9 mouse cellular contexts compared by ENCODE assay signal in genomic region chr2:30646833-30647232, GRCm38 (mm10). TPM values are rescaled to one million over a fixed set of nuclear protein-coding genes. Genes with fewer than 3 reads are reported as not detected.
A peak's percentile ranks its signal among the peaks of the same experiment; 100 is the strongest.
DNase-seq lines count a peak whose midpoint lies in the region; ATAC-seq and TF ChIP-seq lines count a peak whose summit lies in the region.
"Had no signal": no experiment of that assay in that cellular context is flagged by ENCODE, and none has a peak within 500 bp of the region (broad histone marks: within the 10 kb centered on the region; RNA-seq: fewer than 3 reads in every experiment).

No protein-coding gene starts in this region.

- ATAC-seq in cerebellum, adult (ENCODE audit: insufficient number of reproducible peaks, low FRiP score, low TSS enrichment): no peak
- peak; percentile 8; the same call in 1 of the 2 replicates for ATAC-seq in limb, embryonic 11.5 days (ENCODE audit: insufficient number of reproducible peaks, low FRiP score, low TSS enrichment, low read depth)

- H3K27me3 ChIP-seq in limb, embryonic 11.5 days (ENCODE audit: control insufficient read depth, insufficient read depth, low read length): no peaks in the 10 kb centered on the region

- TF ChIP-seq POLR2A in cortical plate, adult 2 months (IDR thresholded peaks at IDR 0.05; ENCODE audit: extremely low read depth, insufficient read depth, low read length): no peak

- peak; percentile 24 for DNase-seq in cerebellum, adult 8-10 months
- peak; percentile 57 to 65 for DNase-seq in gastrocnemius, postnatal 36 days
- peak; percentile 62 for DNase-seq in kidney, adult 18-20 months
- DNase-seq in limb, embryonic 11.5 days (ENCODE audit: low spot score): no peak
- DNase-seq in ovary, postnatal 14 days (ENCODE audit: low spot score): peak; percentile 63
- no peak for DNase-seq in natural killer cell, adult 2 months (ENCODE audit: low spot score in 2 of 2)

- no peak overlapping the region for H3K4me3 ChIP-seq in cortical plate, adult 2 months (ENCODE audit: insufficient read depth, low read length)
- no peak overlapping the region for H3K4me3 ChIP-seq in limb, embryonic 11.5 days (ENCODE audit: low read depth, low read length)

- WGBS in limb, embryonic 11.5 days: 37% methylated on average over 5 of the region's 5 CpGs

- H3K9me3 ChIP-seq in limb, embryonic 11.5 days (ENCODE audit: control insufficient read depth, low read length): no peaks in the 10 kb centered on the region

- no peak for TF ChIP-seq CTCF in cortical plate, adult 2 months (IDR thresholded peaks at IDR 0.05; ENCODE audit: extremely low read depth, insufficient read depth, low read length)

- peak overlapping the region; percentile 90 for H3K27ac ChIP-seq in cortical plate, adult 2 months (ENCODE audit: insufficient read depth, low read length)
- H3K27ac ChIP-seq in limb, embryonic 11.5 days (replicated peaks; ENCODE audit: low read depth, low read length): peak overlapping the region; percentile 70
- H3K27ac ChIP-seq: macrophage had no signal

- peak overlapping the region; percentile 37 for H3K9ac ChIP-seq in limb, embryonic 11.5 days (ENCODE audit: low read length)

- H3K36me3 ChIP-seq in limb, embryonic 11.5 days (ENCODE audit: control insufficient read depth, insufficient read depth, low read length): no peaks in the 10 kb centered on the region

- peak overlapping the region; percentile 25 for H3K4me2 ChIP-seq in limb, embryonic 11.5 days (ENCODE audit: low read depth, severe bottlenecking)

- peaks cover 13% of the 10 kb centered on the region for H3K4me1 ChIP-seq in cortical plate, adult 2 months (ENCODE audit: control insufficient read depth, insufficient read depth, low read length)
- peaks cover 33% of the 10 kb centered on the region for H3K4me1 ChIP-seq in limb, embryonic 11.5 days (ENCODE audit: control insufficient read depth, insufficient read depth, low read length)

- intact Hi-C loops in gastrocnemius, postnatal 36 days (cut with DNase I): no loop called here

RNA-seq across cellular contexts. Expression of gene Cstad, which starts 52.0 kb away (rescaled TPM):
- 5.3 and 6.4 TPM in 2 replicates for polyA plus RNA-seq in cortical plate, adult 2 months (2012; rRNA removed)
- 1 to 10 TPM; 2.5 to 3.4 TPM for total RNA-seq in gastrocnemius, postnatal 36 days (2021)
- polyA plus RNA-seq in limb, embryonic 11.5 days (2014; fragmentation: Nextera tagmentation; extraction: Ambion mirVana): 0.37 and 1.0 TPM in 2 replicates

Comparison
In these comparisons a context has a peak if more than half of its experiments do, and no peak if none do; other contexts are left out.
1. DNase-seq: peak in cerebellum, adult 8-10 months (single experiment), gastrocnemius, postnatal 36 days (2 of 2), kidney, adult 18-20 months (single experiment) and ovary, postnatal 14 days (single experiment); none in limb, embryonic 11.5 days (single experiment) and natural killer cell, adult 2 months (0 of 2).